Mouse (Mus musculus) liver, adult 2 months (tissue): ENCODE results near the gene Esrra.

Source experiments
- CTCF ChIP-seq: fragments of 200-500 bp; IDR thresholded peaks from 2 replicates; pipeline ENCODE4 v1.5.1; 2011; ENCODE audit warnings: low read depth, low read length, control low read depth
- POLR2A ChIP-seq: fragments of 200-500 bp; IDR thresholded peaks from 2 replicates; pipeline ENCODE4 v1.6.1; 2011; ENCODE audit warnings: low read length, control low read depth; ENCODE audit not compliant: insufficient read depth; ENCODE audit errors: extremely low read depth

GRCm38 (mm10) chr19:6916496-6916895 lies 5.1 kb downstream of the Esrra start:
- TF ChIP-seq CTCF (no peak), POLR2A (no peak)
